Mouse (Mus musculus) right cerebral cortex, postnatal 14 days (tissue): ENCODE results near the gene Cst3.

Experiments
- DNase-seq: peaks from one replicate; pipeline ENCODE4 v3.0.0; 2022

Cst3 gene

DNA sequence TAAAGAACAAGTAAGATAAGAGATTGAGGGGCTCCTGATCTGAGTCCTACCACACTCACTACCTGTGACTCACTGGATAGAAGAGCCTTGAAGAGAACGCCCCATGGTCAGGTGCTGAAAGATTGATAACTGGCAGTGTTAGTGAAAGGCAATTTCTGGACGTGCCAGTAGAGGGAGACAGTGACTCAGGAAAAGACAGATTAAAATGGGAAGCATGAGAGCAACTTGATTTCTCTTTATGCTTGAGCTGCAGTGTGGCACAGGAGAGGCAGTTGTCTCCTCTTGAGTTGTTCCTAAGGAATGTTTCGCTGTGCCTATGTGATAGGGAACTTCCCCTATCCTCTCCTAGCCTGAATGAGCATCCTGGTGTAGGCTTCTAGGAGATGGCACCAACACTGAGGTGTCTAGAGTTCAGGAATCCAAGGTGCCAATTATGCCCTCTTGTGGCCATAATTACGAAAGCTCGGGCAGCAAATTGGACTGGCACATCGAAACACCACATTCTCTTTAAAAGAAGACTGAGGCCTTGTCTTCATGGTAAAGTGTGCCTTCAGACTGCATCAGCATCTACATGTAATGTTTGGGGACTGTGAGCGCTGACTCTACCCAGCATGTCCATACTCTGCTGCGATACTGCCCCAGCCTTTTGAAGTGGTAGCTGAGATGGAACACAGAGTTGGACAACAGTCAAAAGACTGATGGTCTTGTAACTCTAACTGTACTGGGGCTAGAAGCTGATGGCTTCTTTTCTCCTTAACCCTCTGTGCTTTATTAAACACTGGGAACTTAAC lies 24.2 kb downstream of the Cst3 start:
- peak; percentile 77 for DNase-seq

DNA sequence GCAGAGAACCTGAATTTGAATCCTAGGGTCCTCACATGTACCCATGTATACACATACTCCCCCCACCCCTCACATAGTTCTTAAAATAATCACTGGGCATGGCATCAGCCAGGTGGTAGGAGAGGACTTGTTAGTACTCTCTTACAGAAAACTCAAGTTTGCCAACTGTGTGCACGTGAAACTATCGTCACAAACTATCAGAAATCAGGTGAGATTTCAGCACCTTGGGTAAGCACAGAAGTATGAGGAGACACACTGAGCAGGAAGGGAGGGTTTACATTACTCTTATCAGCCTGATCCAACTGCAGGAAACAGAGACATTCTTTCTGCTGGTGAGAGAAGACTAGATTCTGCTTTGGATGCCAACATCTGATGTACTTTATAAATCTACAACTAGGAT lies 36.3 kb downstream of the Cst3 start:
- DNase-seq = no peak

DNA sequence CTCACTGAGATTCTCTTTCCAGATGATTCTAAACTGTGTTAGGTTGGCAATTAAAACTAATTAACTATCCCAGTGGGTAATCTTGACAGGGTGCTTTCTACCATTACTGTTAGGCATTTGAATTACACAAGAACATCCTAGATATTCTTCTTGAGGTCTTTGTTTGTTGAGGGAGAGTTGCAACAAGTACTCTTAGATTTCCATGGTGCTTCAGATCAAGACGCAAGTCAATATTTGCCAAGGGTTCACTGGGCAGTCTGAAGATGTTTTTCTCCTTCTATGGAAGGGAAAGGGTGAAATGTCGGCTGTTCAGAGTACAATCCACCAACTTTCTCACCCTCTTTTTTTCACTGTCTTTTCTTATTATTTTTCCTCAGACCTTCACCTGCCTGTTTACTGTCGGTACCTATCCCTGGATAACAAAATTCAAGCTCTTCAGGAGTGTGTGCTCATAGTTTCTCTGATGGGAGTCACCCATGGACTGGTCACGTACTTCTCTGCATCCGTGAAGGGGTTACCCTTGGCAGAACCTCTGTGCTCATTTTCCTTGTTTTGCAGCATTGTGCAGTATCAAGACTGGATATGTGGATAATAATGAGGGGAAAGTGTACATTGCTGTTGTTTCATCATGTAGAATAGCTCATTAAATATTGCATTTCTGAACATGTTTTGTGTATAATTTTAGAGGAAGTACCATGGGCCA lies 37.3 kb downstream of the Cst3 start:
- DNase-seq = no peak

DNA sequence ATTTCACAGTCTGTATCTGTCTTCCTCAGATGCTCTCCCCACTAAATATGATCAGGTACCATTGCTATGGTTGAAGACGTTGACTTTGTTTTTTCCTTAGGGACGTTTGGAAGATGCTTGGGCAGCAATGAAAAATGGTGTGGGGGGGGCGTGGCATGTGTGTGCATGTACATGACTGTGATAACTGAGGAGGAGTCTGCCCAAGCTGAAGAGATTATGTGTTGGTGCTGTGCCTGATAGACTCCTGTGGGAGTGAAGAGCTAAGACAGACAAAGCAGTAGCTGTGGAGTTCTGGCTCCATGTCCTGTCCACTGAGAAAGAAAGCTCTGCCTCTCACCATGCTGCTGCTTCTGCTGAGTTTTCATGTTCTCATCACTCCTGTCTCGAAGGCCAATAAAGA lies 40.6 kb downstream of the Cst3 start, which contains the start of gene Cst9:
Gene Cst9 (plus strand): TSS at position 236 of the 400 bp plus-strand sequence.
- DNase-seq = no peak

DNA sequence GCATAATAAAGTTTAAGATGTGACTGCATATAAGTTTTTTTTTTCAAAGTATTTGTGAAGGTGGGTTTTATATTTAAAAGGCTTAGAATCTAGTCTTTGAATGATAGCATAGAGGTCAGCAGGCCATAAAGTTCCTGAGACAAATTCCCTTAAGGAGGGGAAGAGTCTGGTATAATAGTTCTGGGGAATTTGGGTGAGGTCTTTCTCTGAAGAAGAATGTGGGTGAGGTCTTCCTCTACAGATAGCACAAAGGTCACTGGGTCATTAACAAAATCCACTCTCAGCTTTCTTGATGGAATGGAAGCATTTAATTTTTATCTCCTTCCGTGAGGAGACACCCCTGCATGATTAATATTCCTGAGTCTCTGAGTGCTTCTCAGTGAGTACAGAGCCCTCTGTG lies 49.5 kb downstream of the Cst3 start:
- no peak for DNase-seq
